Mouse (Mus musculus): ENCODE measurements around the gene Jrkl.

Jrkl gene

DNA sequence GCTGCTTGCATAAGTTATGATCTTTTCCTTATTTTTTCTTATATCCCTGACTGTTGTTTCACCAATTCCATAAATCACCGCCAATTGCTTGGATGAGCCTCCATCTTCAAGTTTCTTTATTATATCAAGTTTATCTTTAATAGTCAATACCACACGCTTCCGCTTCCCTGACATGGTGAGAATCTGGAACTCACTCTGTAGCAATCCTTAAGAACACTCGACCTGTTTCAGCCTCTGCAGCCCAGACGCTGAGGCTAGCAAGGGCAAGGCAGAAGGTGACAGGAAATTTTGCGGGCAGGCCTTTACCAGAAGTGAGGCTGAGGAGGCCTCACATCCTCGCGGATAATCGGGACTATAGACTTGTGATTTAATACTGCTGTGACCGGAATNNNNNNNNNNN lies at the start of gene Jrkl:
Gene Jrkl (minus strand): TSS at position 349 of the 400 bp plus-strand sequence.
- peak in 1 of 2 experiments; percentile 28 for DNase-seq (ENCODE audit: low spot score in 2 of 2)

DNA sequence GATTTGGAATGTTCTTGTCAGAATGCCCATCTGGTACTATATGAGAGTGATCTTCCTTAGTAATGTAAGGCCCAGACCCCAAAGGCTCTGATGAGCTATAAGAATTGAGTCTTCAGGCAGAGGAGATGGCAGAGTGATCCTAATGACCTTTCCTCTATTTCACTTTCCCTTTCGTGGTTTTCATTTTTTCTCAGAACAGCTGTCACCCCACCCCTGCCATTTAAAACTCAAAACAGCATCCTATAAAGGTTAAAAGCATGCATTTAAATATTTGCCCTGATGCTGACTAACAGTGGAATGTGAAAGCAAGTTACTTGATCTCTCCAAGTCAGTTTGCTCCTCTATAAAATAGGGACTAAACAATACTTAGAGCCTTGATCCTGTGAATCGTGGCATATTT lies 41.9 kb upstream of the Jrkl start:
- DNase-seq (ENCODE audit: low spot score in 2 of 2) = no peak

DNA sequence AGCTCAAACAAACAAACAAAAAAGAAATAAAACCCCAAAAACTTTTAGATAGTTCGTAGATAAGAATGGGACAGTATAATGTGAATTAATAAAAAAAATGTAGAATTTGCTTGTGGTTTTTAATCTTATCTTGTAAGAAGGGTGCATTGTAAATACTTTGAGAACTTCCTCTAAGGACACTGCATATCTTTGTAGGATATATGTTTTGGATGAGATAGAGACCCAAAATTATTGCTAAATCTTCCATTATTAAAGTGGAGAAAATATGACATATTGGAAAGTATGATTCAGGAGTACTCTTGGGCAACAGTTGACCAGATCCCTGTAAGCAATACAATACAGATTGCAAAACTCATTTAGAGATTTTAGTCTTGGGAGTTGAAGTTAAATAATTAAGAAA lies 27.6 kb upstream of the Jrkl start:
- no peak for DNase-seq (ENCODE audit: low spot score in 2 of 2)

DNA sequence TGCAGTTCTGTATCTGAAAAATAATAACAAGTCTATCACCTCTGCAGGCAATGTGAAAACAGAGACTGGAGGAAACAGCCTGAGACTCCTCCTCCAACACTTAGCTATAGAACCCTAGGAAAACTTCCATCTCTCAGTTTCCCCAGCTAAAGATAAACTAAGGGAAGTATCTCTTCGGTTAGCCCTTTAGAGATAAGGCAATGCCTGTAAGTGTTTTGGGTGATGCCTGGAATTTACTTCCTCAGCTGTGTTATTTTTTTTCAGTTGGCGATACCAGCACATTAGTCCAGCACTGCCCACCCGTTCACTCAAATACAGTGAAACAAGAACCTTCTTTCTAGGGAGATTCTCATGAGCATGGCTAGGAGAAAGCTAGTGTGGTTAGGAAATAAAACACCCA lies 15.4 kb upstream of the Jrkl start:
- no peak for DNase-seq (ENCODE audit: low spot score in 2 of 2)

DNA sequence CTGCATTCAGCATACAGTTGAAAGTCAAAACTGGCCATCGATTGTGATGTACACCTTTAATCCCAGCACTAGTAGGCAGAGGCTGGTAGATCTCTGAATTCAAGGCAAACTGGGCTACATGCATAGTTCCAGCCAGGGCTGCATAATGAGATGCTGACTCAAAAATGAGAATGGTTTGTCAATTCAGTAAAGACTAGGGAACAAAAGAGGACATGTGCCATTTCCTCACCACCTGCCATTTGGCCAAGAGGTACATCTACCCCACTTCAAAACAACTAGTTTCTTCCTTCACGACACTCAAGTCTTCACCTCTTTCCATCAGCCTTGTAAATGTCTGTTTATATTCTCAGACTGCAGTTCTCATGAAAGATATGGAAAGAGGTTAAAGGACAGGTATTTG lies 12.5 kb upstream of the Jrkl start:
- no peak for DNase-seq (ENCODE audit: low spot score in 2 of 2)

DNA sequence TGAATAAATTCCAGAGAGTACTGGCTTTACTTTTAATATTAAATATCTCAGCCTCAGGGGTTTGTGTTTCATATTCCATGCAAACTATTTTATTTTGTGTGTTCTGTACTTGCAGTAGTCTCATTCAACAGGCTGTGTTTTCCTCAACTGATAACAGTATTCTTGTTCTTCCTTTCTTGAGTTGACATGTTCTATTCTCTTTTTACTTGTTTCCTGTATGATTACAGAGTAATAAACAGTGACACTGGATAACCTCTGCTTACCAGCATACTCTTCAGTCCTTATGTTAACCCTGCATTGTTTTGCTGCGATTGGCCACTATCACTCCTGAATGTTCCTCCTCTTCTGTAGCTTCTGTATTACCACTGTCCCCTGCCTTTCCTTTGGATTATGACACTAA lies 11.1 kb upstream of the Jrkl start:
- DNase-seq (ENCODE audit: low spot score in 2 of 2) = no peak

DNA sequence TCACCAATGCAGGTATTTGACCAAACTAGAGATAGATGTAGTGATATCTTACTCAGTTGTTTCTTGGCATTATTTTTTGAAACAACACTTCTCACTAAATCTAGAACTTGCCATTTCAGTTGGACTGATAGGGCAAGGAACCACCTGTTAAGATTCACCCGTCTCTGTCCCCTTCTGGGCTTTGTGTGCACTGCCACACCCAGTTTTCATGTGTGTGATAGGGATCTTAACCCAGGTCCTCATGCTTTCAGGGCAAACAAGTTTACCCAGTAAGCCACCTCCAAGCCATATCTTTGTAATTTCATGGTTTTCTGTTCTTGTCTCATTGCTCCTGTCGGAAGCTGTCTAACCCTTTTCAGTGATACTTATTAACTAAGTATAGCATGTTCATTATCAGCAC lies 5.6 kb upstream of the Jrkl start:
- no peak for DNase-seq (ENCODE audit: low spot score in 2 of 2)

DNA sequence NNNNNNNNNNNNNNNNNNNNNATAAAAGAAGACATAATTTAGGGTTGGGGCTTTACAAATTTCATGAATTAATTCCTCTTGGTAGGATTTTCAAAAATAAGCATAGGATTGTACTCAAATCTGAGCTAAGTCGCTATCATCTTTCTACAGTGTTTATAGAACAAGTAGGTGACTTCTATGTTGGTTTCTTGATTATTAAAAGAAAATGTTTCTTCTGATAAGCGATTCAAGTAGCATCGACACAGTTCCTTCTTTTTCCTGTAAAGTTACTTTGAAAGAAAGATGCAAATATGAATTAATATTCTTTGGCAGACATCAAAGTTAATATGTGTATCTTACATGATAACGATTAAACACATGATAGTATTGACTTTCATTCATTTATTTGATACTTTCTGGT lies 2.5 kb upstream of the Jrkl start:
- DNase-seq (ENCODE audit: low spot score in 2 of 2) = no peak

DNA sequence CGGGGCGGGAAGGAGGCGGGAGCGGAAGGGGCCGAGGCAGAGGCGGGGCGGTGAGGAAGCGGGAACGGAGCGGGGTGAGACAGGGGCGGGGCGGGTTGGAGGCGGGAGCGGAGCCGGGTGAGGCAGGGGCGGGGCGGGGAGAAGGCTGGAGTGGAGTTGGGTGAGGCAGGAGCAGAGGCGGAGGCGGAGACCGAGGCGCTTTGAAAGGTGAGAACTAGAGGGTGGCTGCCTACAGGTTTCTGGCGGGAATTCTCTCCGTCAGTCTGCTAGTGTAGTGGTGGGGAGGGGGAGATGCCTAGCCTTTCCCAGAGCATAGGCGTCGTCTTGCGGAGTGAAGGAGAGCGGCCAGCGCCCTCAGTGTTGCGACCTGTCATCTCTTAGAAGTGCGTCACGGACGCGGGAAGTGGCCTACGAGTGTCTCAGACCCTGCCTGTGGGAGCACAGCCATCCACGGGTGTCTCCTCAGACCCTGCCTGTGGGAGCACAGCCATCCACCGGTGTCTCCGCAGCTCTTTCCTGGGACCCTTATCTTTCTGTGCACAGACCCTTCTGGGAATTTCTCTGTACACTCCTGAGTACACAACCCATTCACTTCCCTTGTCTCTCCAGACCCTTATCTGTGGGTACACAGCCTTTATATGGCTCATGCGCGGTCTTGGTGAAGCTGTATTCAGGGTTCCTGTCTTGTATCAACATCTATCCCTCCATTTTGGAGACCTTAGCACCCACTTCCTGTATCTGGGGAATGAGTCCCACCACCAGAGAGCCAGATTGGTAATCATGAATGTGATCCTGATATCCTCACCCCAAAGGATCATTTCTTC lies 1.4 kb upstream of the Jrkl start, which contains the start of gene Ccdc82:
Gene Ccdc82 (plus strand): TSS at position 141 of the 824 bp plus-strand sequence.
- DNase-seq (ENCODE audit: low spot score in 2 of 2) = peak; percentile 83 to 91

DNA sequence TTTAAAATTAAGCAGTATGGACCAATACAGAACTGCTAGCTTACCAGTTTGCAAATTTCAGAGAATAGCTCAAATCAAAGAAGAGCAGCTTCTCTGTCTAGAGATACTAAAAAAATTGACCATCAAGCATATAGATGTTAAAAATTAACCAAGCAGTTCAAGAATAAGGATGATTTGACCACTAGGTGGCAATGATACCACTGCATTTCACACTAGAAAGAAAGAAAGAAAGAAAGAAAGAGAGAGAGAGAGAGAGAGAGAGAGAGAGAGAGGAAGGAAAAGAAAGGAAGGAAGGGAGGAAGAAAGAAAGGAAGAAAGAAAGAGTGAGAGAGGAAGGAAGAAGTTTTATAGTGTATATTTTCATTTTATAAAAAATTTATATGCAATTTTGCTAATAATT lies 3.3 kb downstream of the Jrkl start:
- no peak for DNase-seq (ENCODE audit: low spot score in 2 of 2)

DNA sequence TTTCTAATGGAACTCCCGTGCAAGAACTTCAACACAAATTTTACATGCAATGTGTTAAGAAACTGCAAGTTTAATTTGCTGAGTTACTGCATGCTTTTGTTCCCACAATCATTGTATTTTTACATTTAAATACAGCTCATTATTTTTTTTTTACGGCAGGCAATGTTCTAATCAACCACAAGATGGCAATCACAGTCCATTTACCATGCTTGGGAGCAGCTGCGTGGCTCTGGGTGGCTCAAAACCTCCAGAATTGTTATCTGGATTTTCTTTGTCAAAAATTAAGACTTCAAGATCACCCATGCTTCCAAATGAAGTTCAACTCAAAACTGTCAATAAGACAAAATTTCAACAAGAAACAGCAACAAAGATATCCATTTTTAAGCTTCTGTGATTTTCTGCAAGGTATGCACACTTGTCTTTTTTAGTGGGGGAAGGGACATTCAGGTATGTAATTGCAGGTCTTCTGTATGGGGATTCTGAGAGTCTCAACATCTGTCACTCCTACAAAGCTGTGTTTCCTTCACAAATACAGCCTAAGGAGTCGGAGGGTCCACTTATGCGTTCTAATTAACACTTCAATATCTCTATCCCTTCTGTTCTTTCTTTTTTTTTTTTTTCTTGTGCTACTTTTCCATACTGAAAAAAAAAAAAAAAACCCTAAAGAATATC lies 13.9 kb downstream of the Jrkl start:
- DNase-seq (ENCODE audit: low spot score in 2 of 2) = peak in 1 of 2 experiments; percentile 7

DNA sequence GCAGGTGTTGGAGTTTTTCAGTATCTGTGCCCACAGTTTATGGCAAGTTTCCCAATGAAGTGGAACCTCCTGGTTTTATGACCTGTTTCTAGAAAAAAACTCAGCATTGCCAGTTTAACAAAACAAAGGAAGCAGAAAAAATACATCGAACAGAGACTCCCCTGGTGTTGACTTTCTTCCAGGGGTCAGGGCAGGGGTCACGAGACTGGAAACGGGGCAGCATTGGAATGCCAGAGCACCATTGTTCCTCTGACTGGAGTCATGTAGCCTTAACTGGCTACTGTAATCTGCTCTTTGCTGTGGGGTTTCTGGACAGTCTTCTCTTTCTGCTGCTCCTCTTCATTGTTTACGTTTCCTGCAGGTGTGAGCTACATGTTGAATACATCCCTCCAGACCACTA lies 15.1 kb downstream of the Jrkl start:
- no peak for DNase-seq (ENCODE audit: low spot score in 2 of 2)

DNA sequence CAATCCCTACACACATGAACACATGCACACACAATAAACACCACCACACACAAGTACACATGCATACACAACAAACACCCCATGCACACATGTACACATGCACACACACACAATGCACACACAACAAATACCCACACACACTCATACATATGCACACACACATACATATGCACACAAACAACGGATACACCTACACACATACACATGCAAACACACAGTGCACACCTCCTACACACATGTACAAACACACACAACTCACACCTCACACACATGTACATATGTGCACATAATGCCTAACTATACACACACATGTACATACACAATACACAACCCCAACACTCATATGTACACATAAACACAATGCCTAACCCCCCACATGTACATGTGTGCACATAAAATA lies 19.8 kb downstream of the Jrkl start:
- no peak for DNase-seq (ENCODE audit: low spot score in 2 of 2)

DNA sequence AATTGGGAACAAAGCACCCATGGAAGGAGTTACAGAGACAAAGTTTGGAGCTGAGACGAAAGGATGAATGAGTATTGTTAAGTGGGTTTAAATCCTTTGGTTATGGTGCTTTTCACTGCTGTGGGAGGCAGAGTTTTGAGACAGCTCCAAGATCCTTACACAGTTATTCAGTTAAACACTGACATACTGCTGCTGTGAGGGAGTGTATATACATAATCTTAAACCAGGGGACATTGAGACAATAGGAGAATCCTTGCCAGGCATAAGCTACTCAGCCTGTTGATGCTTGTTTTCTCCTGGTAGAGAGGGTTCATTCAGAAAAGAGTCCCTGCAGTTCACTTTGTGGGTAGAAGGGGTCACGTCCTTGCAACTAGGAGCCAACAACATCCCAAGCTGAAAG lies 39.3 kb downstream of the Jrkl start:
- DNase-seq (ENCODE audit: low spot score in 2 of 2) = no peak

DNA sequence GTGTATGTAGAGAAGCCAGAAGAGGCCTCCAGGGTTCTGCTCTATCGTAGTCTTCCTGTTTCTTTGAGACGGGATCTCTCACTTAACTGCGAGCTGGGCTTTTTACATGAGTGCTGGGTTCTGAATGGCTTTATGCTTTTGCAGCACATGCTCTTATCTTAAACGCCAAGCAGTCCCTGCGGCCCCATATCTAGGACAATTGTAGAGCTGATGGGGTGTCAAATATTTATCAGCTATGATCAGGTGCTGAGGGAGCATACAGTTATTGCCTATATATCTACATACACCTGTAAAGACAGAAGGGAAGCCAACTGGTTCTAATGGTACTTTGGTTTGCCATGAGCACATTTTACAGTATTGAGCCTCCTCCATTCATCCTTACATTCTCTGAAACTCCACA lies 41.9 kb downstream of the Jrkl start:
- no peak for DNase-seq (ENCODE audit: low spot score in 2 of 2)

DNA sequence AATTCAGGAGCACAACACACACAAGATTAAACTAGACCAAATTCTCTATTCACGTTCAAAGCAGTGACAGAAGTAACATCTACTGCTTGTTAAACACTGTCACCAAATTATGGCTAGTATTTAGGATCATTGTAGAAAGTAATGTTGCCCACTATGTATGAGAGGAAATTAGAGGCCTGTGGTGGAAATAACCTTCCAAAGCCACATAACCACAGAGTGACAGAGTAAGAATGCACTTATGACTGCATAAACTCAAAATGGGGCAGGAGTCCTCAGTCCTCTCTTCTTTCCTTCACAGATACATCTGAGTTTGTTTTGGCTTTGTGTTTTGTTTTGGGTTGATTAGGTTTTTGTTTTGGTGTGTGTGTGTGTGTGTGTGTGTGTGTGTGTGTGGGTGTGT lies 42.5 kb downstream of the Jrkl start:
- no peak for DNase-seq (ENCODE audit: low spot score in 2 of 2)

DNA sequence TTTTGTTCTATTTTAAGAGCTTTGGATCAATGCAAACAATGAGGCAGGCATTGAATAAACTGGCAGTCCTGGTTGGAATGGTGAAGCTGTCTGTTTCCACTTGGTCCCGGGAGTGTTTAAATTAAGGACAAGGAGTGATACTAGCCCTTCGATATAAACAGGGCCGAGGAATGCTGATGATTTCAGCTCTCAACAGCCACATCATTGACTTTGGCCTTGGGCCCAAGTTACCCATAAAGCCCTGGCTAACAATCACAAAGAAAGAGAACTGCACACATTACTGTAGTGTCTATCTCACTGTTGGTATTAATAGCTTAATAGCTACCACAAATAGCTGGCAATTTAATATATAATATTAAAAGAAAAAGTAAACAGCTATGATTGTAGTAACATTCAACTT lies 45.5 kb downstream of the Jrkl start:
- DNase-seq (ENCODE audit: low spot score in 2 of 2) = no peak

DNA sequence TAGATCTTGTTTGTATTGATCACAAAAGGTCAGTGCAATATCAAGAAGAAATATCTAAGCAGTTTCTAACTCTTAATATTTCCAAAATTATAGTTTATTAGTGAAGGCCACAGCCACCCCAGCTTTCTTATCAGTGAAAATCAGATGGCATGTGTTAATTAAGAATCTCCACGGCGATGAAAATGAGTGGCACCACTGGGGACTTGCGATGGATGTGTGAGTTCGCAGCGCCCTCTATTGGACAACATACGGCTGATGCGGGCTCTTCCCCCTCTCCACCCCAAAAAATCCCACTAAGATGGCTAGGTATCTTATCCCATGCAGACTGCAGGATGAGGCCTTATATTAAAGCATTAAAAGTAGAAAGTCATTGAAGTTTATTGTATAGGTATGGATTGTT lies 49.9 kb downstream of the Jrkl start:
- DNase-seq (ENCODE audit: low spot score in 2 of 2) = peak in 1 of 2 experiments; percentile 30

DNA sequence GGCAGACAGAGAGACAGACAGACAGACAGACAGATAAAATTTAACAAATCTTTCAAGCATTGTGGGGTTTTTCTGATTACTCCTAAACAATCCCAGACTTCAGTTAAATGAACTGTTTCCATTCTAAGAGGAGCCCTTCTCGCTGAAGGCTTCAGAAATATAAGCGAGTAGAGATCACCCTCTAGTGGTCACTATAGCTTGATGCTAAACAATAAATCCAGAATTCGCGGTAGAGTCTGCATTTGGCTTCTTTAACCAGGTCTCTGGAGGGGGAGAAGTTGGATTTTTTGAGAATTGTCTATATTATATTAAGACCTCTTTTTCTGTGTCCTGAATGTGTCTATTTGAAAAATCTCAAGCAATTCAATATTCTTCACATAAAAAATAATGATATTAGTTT lies 50.4 kb downstream of the Jrkl start:
- DNase-seq (ENCODE audit: low spot score in 2 of 2) = no peak

DNA sequence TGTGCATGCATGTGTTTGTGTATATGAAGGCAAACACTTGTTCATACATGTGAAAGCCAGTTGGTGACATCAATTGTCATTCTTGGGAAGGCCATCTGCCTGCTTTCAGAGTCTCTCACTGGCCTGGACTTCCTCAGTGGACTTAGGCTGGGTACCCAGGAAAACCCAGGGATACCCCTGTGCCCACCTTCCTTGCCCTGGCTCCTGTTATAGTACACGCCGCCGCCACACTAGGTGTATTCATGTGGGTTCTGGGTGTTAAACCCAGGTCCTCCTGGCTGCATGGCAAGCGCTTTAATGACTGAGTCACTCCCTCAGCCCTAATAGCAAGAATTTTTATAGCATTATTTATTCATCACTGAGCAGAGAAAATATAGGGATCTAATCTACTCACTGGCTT lies 51.0 kb downstream of the Jrkl start:
- DNase-seq (ENCODE audit: low spot score in 2 of 2) = no peak

Measured in cerebellum, postnatal 4 days (tissue).